Comparison of ENCODE assay signal across 15 mouse cellular contexts in genomic region chr13:19204669-19205068, GRCm38 (mm10).
"Had no signal": no experiment of that assay in that cellular context is flagged by ENCODE, and none has a peak within 500 bp of the region (broad histone marks: within the 10 kb centered on the region; RNA-seq: fewer than 3 reads in every experiment).

No protein-coding gene starts in this region.

- DNase-seq: retina, postnatal 1 day; right cerebral cortex, adult 18-20 months; right cerebral cortex, postnatal 14 days; right cerebral cortex, postnatal 25 days; right cerebral cortex, postnatal 4 days; spleen, adult 18-20 months; thymus, adult 18-20 months; thymus, adult 2 months; thymus, postnatal 14 days; thymus, postnatal 25 days; thymus, postnatal 36 days; thymus, postnatal 4 days had no signal

- H3K27ac ChIP-seq: neural tube, embryonic 15.5 days; stomach, embryonic 15.5 days; stomach, postnatal 0 days had no signal

- H3K4me3 ChIP-seq: neural tube, embryonic 15.5 days; stomach, embryonic 15.5 days had no signal
